Mouse (Mus musculus) frontal cortex, postnatal 25 days (tissue): Measurements from ENCODE around the gene Gatb.

Experiments used
- DNase-seq, 2 experiments: peaks; one replicate each; pipeline ENCODE4 v3.0.0; 2022; ENCODE audit warnings: low spot score in 2 of 2

Gatb gene

DNA sequence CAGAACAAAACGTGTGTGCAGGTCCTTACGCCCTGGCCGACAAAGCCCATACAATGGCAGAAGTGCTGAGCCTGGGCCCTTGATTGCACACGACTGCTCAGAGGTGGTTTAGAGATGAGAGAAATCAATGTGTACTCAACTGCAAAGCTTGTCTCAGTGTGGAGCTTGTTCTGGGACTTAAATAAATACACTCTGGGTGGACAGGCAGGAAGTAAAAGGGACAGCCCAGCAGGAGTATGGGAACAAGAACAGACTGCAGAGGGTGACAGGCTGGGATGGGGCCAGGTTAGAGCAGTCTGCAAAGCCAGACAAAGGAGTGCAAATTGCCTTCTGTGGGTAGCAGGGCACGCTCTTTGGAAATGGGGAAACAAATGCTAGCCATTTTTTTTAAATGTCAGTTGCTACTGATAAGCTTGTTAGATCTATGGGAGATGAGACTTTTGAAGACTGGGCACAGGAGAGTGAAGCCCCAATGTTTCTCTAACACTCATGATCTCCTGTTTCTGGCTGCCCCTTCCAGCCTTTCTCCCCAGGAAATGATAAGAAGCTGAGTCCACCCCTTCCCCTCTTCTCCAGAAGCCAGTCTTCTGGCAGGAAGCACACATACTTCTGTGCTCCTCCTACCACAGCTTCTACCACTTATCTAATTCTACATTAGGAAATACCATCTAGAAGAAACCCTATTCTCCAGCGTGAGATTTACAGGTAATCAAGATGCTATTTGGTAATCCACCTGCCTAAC is 129.4 kb downstream of the Gatb start:
- no peak for DNase-seq
